Mouse (Mus musculus): ENCODE measurements around the gene Edil3. TPM values are rescaled to one million over a fixed set of nuclear protein-coding genes. Genes with fewer than 3 reads are reported as not detected.

The Edil3 gene
- polyA plus RNA-seq, 1 experiment from 2014 or later: 1.1 TPM

DNA sequence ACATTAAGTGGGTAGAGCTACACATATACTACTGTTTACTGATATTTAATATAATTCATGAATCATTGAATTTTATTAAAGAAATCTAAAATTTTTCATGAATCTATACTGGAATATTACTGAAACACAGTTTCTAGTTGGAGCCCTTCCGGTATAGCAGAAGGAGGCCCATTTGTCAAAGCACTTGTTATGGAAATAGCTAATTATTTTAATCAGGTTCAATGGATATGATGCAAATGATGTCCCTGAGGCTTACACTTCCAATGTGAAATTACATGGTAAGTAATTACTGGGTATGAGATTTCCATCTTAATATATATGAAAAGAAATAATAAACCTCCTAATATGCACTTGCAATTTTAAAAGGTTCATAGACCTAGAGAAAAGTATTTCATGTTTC lies 254.9 kb downstream of the Edil3 start:
- DNase-seq (ENCODE audit: low spot score) (no peak), ATAC-seq (ENCODE audit: low FRiP score, low TSS enrichment) (no peak)
- Histone ChIP-seq H3K27ac (replicated peaks) (no peak overlapping the region), H3K4me3 (ENCODE audit: low read depth, low read length) (no peak overlapping the region), H3K4me1 (replicated peaks; ENCODE audit: control insufficient read depth, insufficient read depth) (no peaks in the 10 kb centered on the region), H3K4me2 (replicated peaks; ENCODE audit: low read depth) (no peak overlapping the region), H3K9ac (ENCODE audit: low read length) (no peak overlapping the region), H3K9me3 (ENCODE audit: control insufficient read depth, low read length) (no peaks in the 10 kb centered on the region), H3K36me3 (ENCODE audit: control insufficient read depth, insufficient read depth, low read length) (no peaks in the 10 kb centered on the region), H3K27me3 (ENCODE audit: control insufficient read depth, insufficient read depth, low read length) (no peaks in the 10 kb centered on the region)
- 80% methylated on average over 1 of the region's 1 CpGs for WGBS
- TF ChIP-seq EP300 (optimal IDR thresholded peaks at IDR 0.05) (no peak), CTCF (IDR thresholded peaks at IDR 0.05; ENCODE audit: low read depth) (no peak)

DNA sequence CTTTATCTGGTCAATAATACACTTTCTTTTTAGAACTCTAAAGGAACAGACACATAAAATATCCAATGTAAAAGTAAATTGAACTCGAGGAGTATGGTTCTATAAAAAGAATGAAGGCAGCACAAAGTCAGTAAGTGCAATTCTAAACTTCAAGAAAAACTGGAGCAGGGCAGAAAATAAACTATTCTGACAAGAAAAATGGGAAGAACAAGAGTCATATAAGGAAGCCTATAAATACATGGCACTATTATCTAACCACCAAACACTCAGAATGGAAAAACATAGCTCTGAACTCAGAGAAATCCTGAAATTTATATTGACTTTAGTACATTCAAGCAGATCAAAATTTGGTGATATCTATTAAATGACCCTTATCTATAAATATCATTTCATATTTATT lies 284.6 kb downstream of the Edil3 start:
- Histone ChIP-seq H3K4me2 (replicated peaks; ENCODE audit: low read depth) (no peak overlapping the region), H3K9ac (ENCODE audit: low read length) (no peak overlapping the region), H3K4me1 (replicated peaks; ENCODE audit: control insufficient read depth, insufficient read depth) (no peaks in the 10 kb centered on the region), H3K36me3 (ENCODE audit: control insufficient read depth, insufficient read depth, low read length) (no peaks in the 10 kb centered on the region), H3K27me3 (ENCODE audit: control insufficient read depth, insufficient read depth, low read length) (no peaks in the 10 kb centered on the region), H3K9me3 (ENCODE audit: control insufficient read depth, low read length) (no peaks in the 10 kb centered on the region), H3K4me3 (ENCODE audit: low read depth, low read length) (no peak overlapping the region), H3K27ac (replicated peaks) (no peak overlapping the region)
- ATAC-seq (ENCODE audit: low FRiP score, low TSS enrichment): no peak
- WGBS: 30% methylated on average over 1 of the region's 1 CpGs
- no peak for DNase-seq (ENCODE audit: low spot score)
- TF ChIP-seq CTCF (IDR thresholded peaks at IDR 0.05; ENCODE audit: low read depth) (no peak), EP300 (optimal IDR thresholded peaks at IDR 0.05) (no peak)

DNA sequence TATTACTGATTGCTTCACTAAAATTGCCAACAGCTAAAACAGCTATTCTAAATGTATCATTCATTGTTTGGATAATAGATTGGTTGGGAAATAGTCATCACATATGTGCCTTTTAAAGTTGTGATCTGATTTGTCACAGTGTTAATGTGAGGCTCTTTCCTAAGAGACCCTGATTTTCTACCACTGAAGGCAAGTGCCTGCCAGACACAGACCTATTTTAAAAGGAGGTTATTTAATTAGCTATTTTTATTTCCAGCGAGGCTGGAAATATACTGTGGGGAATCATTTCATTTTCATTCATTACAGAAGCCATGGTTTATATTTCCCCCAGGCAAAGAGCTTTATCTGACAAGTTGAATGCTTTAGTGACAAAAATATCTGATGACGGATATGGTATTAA lies 296.3 kb downstream of the Edil3 start:
- no peak overlapping the region for H3K9ac ChIP-seq (ENCODE audit: low read length)
- H3K4me3 ChIP-seq (ENCODE audit: low read depth, low read length): no peak overlapping the region
- TF ChIP-seq EP300 (optimal IDR thresholded peaks at IDR 0.05): no peak
- TF ChIP-seq CTCF (IDR thresholded peaks at IDR 0.05; ENCODE audit: low read depth): no peak
- 41% methylated on average over 2 of the region's 2 CpGs for WGBS
- H3K27me3 ChIP-seq (ENCODE audit: control insufficient read depth, insufficient read depth, low read length): no peaks in the 10 kb centered on the region
- DNase-seq (ENCODE audit: low spot score) (no peak), ATAC-seq (ENCODE audit: low FRiP score, low TSS enrichment) (no peak)
- H3K36me3 ChIP-seq (ENCODE audit: control insufficient read depth, insufficient read depth, low read length): no peaks in the 10 kb centered on the region
- no peak overlapping the region for H3K4me2 ChIP-seq (replicated peaks; ENCODE audit: low read depth)
- H3K9me3 ChIP-seq (ENCODE audit: control insufficient read depth, low read length): no peaks in the 10 kb centered on the region
- no peaks in the 10 kb centered on the region for H3K4me1 ChIP-seq (replicated peaks; ENCODE audit: control insufficient read depth, insufficient read depth)
- no peak overlapping the region for H3K27ac ChIP-seq (replicated peaks)

DNA sequence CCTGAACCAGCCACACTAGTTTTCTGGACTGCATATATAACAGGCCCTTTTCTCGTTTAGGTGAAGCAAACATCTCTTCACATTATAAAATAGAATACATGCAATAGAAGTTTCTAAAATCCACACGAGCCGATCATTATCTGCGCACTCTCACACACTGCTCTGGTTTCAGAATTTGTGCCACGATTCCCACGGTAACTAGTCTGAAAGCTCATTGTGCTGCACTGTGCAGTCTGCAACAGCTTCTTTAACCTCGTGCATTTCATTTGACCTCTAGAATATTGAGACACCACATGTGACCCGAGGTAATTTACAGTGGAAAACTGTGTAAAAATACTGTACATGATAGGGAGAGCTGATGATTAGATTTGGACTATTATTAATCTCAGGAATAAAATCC lies 298.5 kb downstream of the Edil3 start:
- DNase-seq (ENCODE audit: low spot score) (no peak), ATAC-seq (ENCODE audit: low FRiP score, low TSS enrichment) (no peak)

DNA sequence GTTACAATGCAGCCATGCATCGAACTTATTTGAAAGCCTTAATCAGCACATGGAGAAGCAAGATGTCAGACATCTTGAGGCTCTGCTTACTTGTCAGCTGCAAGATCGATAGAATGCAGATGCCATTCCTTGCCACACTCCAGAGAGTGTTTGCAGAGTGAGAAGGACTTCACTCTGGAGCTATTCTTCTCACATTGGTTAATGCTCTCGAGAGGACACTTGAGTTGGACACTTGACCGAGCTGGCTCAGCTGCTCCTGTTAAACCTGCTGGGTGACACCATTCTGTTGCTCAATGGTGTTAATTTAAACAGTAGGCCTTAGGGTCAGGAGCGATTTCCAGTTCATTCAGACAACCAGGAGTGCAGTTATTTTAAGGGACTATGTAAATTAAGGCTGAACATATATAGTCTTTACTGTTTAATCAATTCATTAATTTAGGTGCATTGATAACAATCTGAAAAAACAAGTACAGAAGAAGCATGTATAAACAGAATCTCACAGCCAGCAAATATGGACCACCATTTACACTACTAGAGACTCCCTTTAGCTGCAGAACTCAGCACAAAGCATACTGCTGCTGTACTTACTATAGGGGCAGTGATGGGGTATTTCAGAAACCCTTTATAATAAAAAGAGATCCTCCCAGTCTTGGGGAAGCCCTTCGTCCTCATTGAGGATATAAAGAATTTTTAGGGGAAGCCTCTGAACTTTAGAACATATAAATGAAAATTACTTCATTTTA lies 301.4 kb downstream of the Edil3 start:
- H3K27me3 ChIP-seq (ENCODE audit: control insufficient read depth, insufficient read depth, low read length): no peaks in the 10 kb centered on the region
- TF ChIP-seq EP300 (optimal IDR thresholded peaks at IDR 0.05) (no peak), CTCF (IDR thresholded peaks at IDR 0.05; ENCODE audit: low read depth) (no peak)
- 55% methylated on average over 6 of the region's 6 CpGs for WGBS
- H3K27ac ChIP-seq (replicated peaks): no peak overlapping the region
- H3K4me1 ChIP-seq (replicated peaks; ENCODE audit: control insufficient read depth, insufficient read depth): no peaks in the 10 kb centered on the region
- H3K9ac ChIP-seq (ENCODE audit: low read length): no peak overlapping the region
- DNase-seq (ENCODE audit: low spot score) (no peak), ATAC-seq (ENCODE audit: low FRiP score, low TSS enrichment) (no peak)
- no peak overlapping the region for H3K4me3 ChIP-seq (ENCODE audit: low read depth, low read length)
- no peak overlapping the region for H3K4me2 ChIP-seq (replicated peaks; ENCODE audit: low read depth)
- H3K9me3 ChIP-seq (ENCODE audit: control insufficient read depth, low read length): no peaks in the 10 kb centered on the region
- H3K36me3 ChIP-seq (ENCODE audit: control insufficient read depth, insufficient read depth, low read length): no peaks in the 10 kb centered on the region

More for the DNA sequence above, 298.5 kb downstream of the Edil3 start:
- Histone ChIP-seq H3K9ac (ENCODE audit: low read length) (no peak overlapping the region), H3K9me3 (ENCODE audit: control insufficient read depth, low read length) (no peaks in the 10 kb centered on the region), H3K36me3 (ENCODE audit: control insufficient read depth, insufficient read depth, low read length) (no peaks in the 10 kb centered on the region), H3K27ac (replicated peaks) (no peak overlapping the region), H3K4me1 (replicated peaks; ENCODE audit: control insufficient read depth, insufficient read depth) (no peaks in the 10 kb centered on the region), H3K4me3 (ENCODE audit: low read depth, low read length) (no peak overlapping the region), H3K27me3 (ENCODE audit: control insufficient read depth, insufficient read depth, low read length) (no peaks in the 10 kb centered on the region), H3K4me2 (replicated peaks; ENCODE audit: low read depth) (no peak overlapping the region)
- WGBS: 71% methylated on average over 8 of the region's 8 CpGs
- TF ChIP-seq EP300 (optimal IDR thresholded peaks at IDR 0.05): no peak
- TF ChIP-seq CTCF (IDR thresholded peaks at IDR 0.05; ENCODE audit: low read depth): no peak

GRCm38 (mm10) chr13:89123396-89123795 lies 302.1 kb downstream of the Edil3 start:
- no peak overlapping the region for H3K27ac ChIP-seq (replicated peaks)
- no peak for ATAC-seq (ENCODE audit: low FRiP score, low TSS enrichment)

More at GRCm38 (mm10) chr13:89123396-89123795, 302.1 kb downstream of the Edil3 start:
- Histone ChIP-seq H3K36me3 (ENCODE audit: control insufficient read depth, insufficient read depth, low read length) (no peaks in the 10 kb centered on the region), H3K9me3 (ENCODE audit: control insufficient read depth, low read length) (no peaks in the 10 kb centered on the region), H3K4me3 (ENCODE audit: low read depth, low read length) (no peak overlapping the region), H3K4me1 (replicated peaks; ENCODE audit: control insufficient read depth, insufficient read depth) (no peaks in the 10 kb centered on the region), H3K9ac (ENCODE audit: low read length) (no peak overlapping the region), H3K27me3 (ENCODE audit: control insufficient read depth, insufficient read depth, low read length) (no peaks in the 10 kb centered on the region), H3K4me2 (replicated peaks; ENCODE audit: low read depth) (no peak overlapping the region)
- no peak for DNase-seq (ENCODE audit: low spot score)
- TF ChIP-seq EP300 (optimal IDR thresholded peaks at IDR 0.05): no peak
- no peak for TF ChIP-seq CTCF (IDR thresholded peaks at IDR 0.05; ENCODE audit: low read depth)
- WGBS: 88% methylated on average over 5 of the region's 5 CpGs
